Mouse (Mus musculus): ENCODE results near the gene Crip3. TPM values are rescaled to one million over a fixed set of nuclear protein-coding genes. Genes with fewer than 3 reads are reported as not detected.

The Crip3 gene
- 1 to 10 TPM; 2.0 to 3.0 (median 2.5) TPM for total RNA-seq (2022)

DNA sequence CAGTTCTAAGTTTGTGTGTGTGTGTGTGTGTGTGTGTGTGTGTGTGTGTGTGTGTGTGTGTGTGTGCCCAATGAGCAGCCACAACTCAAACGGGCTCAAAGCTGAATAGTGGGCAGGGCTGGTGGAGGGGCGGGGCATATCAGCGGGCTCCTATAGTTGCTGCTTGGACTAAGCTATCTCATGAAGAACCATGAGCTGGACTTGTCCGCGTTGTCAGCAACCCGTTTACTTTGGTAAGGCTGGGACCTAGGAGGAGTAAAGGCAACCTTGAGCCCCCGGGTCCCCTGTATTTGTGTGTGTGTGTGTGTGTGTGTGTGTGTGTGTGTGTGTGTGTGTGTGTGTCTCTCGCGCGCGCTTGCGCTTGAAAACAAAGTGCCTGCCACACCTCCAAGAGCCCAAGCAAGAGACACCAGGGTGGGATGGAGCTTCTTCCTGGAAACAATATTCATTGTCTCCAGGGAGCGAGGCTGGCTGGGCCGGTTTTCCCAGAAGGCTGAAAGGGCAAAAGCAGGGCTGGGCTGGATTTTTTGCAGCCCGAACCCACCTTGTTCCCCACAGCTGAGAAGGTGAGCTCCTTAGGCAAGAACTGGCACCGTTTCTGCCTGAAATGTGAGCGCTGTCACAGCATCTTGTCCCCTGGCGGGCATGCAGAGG, at the start of gene Crip3:
Crip3 (plus strand) TSS at position 166 of the 654 bp plus-strand sequence.
- DNase-seq (ENCODE audit: low spot score in 2 of 2): no peak

DNA sequence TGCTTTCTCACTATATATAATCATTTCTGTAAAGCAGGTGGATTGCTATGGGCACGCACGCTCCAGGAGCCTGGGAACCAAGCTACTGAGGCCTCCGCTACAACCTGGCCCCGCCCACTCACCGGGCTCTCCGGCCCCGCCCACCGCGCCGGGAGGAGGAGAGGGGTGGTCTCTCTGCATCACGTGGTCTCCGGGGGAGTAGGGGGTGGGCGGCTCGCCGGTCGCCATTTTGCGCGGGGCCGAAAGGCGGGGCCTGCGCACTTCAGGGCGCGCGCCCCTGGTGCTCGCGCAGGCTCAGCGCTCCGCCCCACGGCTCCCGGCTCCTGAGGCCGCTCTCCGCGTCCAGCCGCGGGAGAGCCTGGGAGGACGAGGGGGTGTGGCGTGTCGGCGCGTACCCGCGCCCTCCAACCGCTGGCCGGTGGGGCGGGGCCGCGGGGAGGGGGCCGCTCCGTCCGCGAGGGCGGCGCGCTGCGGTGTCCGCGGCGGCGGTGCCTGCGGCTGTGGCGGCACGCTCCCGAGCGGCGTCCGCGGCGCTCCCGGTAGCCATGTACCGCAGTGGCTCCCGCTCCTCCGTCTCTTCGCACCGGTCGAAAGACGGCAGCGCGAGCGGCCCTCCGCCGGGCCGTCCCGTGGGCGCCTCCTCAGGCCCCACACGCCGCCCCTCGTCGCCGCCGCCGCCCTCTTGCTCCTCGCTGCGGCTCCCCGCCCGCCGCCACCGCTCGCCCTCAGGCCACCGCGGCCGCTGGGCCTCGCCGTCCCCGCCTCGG, 45.2 kb upstream of the Crip3 start, which contains the start of gene Zfp318:
Zfp318 (plus strand) TSS at position 438 of the 767 bp plus-strand sequence.
- DNase-seq (ENCODE audit: low spot score in 2 of 2): peak; percentile 93 to 97

DNA sequence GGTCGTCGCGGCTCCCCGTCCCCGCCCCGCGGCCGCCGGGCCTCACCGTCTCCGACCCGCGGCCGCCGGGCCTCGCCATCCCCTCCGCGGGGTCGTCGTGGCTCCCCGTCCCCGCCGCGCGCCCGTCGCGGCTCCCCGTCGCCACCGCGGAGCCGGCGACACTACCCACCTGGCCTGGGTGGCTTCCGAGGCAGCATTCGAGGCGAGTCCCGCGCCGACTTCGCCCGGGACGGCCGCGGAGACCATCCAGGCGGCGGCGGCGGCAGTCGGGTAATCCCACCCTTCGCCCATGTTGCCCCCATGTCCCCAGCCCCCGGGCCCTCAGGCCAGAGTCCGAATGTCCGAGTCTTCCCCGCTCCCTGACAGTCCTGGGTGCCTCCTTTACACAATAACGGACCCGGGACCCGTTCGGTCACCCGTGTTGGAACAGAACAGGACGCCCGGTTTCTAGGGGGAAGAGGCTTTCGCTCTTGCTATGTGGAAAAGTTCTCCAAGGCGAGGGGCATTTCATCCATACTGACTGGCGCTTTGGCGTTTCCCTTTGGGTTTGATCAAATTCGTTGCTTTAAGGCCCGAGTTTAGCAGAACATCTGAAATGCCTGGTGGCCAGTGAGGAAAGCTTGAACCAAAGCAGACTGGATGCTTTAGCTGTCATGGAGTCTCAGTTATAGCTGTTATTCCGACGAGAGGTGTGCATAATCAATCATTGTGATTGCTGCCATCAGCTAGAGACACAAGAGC, 44.5 kb upstream of the Crip3 start:
- peak in 1 of 2 experiments; percentile 24 for DNase-seq (ENCODE audit: low spot score in 2 of 2)

DNA sequence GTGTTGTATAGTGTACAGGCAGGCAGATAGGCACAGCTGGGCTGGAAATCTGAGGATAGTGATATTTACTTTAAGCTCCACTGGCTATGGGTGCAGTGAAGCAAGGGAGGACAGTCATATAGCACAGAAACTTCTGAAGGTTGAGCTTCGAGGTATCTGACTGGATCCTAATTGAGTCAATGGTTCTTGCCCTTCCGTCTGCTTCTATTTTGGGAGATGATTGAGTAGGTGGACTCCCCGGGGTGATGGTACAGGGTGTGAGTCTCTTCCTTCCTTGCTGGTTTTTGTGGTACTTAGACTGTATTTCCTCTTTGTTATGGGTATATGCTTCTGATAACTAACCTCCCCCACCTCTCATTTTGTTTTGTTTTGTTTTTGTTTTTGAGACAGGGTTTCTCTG, 40.5 kb upstream of the Crip3 start:
- DNase-seq (ENCODE audit: low spot score in 2 of 2): no peak

DNA sequence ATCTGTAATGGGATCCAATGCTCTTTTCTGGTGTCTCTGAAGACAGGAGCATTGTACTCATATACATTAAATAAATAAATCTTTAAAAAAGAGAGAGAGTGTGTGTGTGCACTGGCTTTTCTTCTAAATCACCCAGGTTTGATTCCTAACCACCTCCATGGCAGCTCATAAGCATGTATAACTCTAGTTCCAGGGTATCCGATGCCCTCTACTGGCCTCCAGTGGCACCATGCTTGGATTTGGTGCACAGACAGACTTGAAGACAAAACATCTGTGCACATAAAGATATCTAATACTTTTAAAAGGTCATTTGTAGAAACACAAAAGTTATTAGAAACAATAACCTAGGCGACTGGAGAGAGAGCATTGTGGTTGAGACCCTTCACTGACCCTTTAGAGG, 35.7 kb upstream of the Crip3 start:
- DNase-seq (ENCODE audit: low spot score in 2 of 2): no peak

DNA sequence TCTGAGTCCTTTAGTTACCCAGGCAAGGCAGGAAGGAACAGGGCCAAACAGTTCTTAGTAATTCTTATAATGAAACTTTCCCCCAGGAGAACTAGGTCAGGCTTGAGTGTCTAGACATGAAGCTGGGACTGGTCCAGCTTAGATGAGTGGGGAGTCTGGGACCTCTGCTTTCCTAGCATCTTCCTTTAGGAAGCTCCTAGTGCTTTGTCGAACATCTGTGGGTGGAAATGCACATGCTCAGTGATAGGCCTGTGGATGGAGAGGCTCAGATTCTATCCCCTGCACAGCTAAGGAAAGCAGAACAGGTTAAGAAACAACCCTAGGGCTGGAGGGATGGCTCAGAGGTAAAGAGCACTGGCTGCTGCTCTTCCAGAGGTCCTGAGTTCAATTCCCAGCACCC, 34.1 kb upstream of the Crip3 start:
- no peak for DNase-seq (ENCODE audit: low spot score in 2 of 2)

DNA sequence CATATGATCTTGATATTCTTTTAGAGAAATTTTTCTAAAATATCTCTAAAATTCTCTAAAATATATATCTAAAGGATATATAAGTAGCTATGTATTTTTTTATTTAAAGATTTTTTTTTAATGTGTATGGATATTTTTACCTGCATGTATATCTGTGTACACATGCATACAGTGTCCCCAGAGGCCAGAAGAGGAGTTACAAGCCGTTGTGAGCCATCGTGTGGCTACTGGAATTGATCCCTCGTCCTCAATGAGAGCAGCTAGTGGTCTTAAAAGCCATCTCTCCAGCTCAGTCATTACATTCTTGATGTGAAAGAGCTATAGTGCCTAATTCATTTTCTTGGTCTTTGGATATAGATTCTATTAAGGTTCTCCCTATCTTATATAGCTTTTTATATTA, 20.2 kb upstream of the Crip3 start:
- DNase-seq (ENCODE audit: low spot score in 2 of 2): no peak

DNA sequence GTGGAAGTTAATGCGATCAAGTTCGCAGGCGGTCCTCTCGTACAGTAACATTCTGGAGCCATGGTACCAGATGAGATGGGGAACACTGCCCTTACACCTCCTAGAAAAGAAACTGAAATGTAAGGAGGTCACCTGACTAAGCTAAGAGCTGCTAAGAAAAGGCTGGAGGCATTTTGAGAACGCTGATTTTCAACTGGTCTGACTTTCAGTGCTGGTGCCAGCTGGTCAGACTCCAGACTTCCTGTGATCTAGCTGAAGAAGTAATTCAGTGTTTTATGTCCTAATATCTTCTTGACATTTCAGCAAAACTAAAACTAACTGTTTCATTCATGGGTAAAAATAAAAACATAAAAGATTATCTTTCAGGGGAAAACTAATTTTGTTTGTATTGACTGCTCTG, 10.1 kb upstream of the Crip3 start:
- DNase-seq (ENCODE audit: low spot score in 2 of 2): no peak

DNA sequence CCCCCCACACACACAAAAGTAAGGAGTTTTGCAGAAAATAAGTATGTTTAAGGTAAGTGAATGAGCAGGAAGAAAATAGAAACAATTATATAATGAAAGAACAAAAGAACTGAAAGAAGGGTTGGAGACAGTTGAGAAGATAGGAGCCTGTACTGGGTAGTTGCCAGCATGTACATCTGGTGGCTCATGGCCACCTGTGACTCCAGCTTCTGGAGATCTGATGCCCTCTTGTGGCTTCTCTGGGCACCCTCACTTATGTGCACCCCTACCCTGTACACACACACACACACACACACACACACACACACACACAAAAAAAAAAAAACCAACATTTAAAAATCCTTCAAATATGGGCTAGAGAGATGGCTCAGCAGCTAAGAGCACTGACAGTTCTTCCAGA, 9.0 kb upstream of the Crip3 start:
- DNase-seq (ENCODE audit: low spot score in 2 of 2): no peak

DNA sequence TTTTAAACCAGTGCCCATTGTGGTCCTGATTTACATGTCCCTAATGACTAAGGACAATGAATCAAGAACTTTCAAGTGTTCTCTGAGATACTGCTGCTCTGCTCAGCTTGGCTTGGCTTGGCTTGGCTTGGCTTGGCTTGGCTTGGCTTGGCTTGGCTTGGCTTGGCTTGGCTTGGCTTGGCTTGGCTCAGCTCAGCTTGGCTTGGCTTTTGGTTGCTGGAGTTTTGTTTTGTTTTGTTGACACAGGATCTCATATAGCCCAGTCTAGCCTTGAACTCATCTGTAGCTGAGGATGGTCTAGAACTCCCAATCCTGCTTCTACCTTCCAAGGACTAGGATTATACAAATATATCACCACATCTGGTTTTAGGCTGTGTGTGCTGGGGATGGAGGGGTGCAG, 2.2 kb upstream of the Crip3 start:
- DNase-seq (ENCODE audit: low spot score in 2 of 2): no peak

DNA sequence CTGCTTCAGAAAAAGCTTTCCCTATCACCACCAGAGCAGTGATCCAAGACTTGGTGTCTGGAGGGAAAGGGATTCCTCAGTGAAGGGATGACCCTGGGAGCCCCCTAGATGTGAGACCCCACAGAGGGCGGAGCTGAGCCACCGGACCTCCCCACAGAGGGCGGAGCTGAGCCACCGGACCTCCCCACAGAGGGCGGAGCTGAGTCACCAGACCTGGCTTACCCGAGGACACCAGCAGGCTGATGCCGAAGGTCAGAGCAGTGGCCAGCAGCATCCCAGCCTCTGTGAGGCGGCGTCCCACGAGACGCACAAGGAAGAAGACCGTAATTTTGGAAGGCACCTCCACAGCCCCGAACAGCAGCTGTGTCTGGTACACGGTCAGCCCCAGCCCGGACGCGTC, 4.9 kb downstream of the Crip3 start:
- no peak for DNase-seq (ENCODE audit: low spot score in 2 of 2)

DNA sequence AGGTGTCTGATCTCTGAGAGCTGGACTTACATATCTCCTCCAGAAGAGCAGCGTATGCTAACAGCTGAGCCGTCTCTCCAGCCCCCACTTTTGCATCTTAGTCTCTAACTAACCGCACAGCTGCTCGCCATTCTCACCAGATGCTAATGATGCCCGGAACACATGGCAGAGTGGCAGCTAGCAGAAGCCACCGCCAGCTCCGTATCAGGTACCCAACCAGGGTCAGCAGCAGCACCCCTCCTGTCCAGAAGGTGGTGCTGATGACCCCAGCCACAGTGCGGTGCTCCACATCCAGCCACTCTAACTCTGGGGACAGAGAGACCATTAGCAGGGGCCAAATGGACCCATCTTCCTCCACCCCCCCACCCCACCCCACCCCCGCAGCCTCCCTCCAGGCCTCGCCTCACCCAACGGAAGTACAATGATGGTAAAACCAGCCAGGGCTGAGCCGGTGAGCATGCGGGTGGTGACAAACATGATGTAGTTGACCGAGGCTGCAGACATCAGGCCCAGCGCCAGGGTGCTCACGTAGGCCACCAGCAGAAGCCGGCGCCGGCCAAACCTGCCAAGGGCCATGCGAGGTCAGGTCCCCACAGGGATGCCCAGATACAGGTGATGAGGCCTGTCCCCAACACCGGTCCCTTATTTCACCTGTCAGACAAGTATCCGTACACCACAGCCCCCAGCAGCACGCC, 8.1 kb downstream of the Crip3 start:
- DNase-seq (ENCODE audit: low spot score in 2 of 2): no peak

DNA sequence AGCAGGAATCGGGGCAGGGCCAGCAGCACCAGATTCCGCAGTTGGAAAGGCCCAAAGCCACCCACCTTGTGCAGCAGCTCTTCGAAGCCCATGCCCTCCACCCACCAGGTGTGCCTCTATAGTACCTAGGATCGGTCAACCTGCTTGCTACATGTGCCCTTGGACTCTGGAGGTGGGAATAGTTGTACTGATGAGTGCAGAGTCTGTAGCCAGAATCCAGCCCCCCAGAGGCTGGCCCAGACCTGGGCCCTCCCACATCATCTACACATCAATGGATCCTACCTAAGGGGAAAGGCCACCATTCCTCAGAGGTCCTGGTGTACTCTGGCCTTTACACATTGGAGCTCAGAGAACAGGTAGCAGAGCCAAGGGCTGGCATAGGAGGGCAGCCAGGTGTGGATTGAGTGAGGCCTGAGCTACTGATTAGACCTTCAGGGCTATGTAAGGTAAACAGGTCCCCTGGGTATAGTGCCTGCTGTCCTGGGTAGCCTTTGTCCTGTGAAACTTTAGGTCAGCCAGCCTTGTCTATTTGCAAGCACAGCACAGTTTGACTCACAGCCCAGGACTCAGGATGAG, 9.7 kb downstream of the Crip3 start, which contains the start of gene Slc22a7:
Slc22a7 (minus strand) TSS at position 160 of the 576 bp plus-strand sequence.
- DNase-seq (ENCODE audit: low spot score in 2 of 2): no peak

DNA sequence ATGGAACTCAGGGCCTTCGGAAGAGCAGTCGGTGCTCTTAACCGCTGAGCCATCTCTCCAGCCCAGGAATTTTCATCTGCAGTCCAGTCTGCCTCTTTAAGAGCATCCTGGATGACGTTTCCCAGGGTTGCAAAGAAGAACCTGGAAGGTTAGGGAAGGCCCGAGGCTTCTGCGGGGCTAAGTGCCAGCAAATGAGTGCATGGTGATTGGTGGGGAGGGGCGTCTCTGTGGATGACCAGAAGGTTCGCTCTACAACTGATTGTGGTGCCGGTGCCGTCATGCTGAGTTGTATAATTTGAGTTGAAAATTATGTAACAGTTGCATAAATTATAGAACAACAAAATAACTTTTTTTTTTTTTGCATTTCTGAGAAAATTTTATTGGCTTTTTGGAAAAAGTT, 10.4 kb downstream of the Crip3 start:
- DNase-seq (ENCODE audit: low spot score in 2 of 2): no peak

DNA sequence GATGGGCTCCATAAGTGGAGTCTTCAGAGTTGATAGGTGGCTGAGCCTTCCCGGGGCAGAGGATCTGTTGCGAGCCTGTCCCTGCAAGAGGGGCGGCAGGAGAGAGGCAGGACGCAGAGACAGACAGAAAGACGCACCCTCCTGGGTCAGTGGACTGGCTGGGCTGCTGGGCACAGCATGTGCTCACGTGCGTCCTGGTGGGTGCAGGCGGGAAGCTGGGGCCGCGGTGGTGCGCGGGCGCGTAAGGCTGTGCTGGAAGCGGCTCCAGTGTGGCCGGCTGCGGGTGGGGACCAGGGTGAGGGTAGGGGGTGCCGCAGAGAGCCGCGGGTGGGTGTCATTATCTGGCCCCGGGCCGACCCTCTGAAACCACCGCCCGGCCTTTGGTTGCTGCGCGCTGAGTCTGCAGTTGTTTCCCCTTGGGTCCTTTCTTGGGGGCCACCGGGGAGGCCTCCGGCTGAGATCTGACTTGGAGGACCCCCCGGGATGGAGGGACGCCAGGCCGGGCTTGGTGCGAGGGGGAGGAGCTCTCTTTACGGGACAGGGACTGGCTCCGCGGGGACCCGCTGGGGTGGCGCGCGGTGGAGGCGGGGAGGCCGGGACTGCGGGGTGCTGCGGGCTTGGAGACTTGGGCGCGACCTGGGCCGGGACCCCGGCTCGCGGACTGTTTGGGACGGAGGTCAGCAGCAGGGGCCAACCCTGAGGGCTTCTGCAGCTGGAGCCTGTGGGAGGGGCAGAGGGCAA, 16.3 kb downstream of the Crip3 start:
- DNase-seq (ENCODE audit: low spot score in 2 of 2): no peak

DNA sequence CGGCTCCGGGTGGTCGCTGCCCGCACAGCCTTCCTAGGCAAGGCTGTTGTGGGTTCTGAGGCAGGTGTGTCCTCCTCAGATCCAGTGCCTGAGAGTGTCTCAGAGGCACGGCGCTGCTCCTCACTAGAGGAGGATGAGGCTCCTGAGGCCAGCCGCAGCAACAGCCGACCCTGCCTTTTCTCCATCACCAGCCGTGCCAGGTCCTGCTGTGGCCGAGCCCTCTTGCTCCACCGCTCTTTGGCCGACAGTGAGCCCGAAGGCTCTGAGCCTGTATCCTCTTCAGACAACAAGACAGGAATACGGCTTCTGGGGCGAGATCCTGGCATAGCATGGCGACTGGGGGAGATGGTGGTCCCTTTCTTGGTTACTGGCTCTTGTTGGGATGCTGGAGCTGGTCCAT, 17.5 kb downstream of the Crip3 start:
- DNase-seq (ENCODE audit: low spot score in 2 of 2): no peak

DNA sequence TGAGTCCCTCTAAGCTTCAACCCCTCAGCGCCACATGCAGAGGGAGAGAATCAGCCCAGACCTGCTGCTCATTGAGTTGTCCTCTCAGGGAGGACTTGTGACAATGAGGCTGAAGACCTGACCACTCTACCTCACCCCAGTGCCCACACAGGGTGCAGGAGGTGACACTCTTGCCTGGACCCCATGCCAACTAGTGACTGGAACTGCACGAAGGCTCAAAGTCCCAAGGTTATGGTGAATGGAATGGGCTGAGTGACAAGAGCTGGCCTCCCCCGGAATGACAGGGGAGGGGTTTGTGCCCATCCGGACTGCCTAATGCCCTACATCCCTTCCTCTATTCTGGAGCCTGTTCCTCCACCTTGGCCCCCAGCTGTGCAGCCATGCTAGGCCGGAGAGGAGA, 24.0 kb downstream of the Crip3 start:
- DNase-seq (ENCODE audit: low spot score in 2 of 2): no peak

DNA sequence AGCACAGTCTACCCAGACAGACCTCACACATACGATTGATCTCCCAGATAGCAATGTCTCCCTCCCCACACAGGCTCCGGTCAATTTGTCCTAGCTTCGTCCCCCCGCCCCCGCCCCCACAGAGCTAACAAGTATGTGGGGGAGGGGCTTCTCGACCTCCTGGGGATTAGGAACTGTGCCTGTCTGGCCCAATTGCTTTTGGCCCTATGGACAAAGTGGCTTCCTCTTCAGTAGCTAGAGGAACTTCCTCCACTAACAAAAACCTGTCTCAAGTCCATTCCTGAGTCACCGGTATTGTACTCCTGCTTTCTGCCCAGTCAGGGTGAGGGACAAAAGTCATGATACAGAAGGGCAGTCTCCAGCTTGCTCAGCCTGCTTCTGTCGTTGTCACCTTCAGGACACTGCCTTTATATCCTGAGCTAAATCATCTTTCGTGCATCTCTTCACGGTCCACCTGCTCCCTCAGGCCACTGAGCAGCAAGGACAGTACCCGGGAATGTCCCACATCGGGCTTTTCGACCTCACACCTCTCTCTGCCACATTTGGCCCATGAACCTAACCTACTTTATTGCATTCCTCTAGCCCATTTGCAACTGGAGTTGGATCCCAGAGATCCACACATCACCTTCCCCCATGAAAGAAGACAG, 24.7 kb downstream of the Crip3 start:
- DNase-seq (ENCODE audit: low spot score in 2 of 2): no peak

DNA sequence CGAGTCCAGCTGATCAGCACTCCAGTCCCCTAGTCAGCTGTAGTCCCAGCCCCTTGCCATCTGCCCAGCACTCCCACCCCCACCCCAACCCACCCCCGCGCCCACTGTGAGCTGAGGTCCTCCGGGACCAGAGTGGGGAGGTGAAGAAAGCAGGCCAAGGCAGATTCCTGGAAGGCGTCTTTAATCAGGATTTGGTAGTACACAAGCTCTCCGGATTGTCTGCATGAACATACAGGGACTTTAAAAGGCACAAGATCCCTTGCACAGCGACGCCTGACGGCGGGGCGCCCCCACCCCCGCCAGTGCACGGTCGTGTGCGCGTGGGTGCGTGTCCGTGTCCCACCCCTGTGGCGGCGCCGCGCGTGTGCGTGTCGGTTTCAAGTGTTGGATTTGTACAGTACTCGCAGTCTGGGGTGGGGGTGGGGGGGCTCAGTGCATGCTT, 25.3 kb downstream of the Crip3 start:
- DNase-seq (ENCODE audit: low spot score in 2 of 2): no peak

DNA sequence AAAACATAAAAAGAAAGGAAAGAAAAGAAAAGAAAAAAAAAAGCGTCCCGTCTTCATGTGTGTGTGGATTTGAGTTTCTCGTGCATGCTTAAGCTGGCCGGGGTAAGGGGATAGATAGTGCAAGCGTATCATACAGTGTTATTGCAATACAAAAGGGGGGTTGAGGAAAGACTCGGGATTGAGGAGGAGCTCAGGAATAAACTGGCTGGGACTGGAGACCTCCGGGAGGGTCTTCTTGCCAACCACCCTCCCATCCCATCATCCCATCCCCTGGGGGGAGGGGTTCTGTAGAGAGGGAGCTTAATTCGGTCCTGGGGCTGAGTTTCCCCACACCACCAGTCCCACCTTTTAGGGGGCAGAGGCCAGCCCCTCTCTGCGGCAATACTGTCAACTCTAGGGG, 25.8 kb downstream of the Crip3 start:
- no peak for DNase-seq (ENCODE audit: low spot score in 2 of 2)
